Mouse (Mus musculus): Measurements from ENCODE around the gene Scp2d1. TPM values are rescaled to one million over a fixed set of nuclear protein-coding genes. Genes with fewer than 3 reads are reported as not detected.
"Not testable (repeated sequence)": the region's sequence is repeated elsewhere in the genome, so short reads cannot be mapped to it uniquely, and the experiment has no call there.

Scp2d1 gene
- not detected in 2 replicates for total RNA-seq (2014; rRNA removed)
- not detected in 2 replicates for polyA plus RNA-seq (2015; fragmentation: Nextera tagmentation; extraction: Ambion mirVana)

DNA sequence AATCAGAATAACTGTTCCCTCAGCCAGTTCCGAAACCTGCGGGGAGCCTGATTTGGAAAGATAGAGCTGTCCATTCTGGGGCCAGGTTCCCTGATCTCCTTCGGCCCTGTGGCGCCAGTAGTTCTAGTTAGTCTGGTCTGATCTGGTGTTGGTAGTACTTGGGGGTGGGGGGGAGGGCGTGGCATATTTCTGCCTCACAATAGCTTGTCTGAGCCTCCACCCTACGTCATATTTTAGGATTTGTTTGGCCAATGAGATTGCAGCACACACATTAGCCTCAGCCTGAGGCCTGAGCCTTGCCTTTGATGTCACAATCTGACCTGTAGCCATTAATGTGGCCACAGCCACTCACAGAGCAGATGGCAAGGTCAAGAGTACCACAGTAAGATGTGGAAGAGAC is at the start of gene Scp2d1:
Gene Scp2d1, plus strand, starts transcription at position 301 of the 400 bp plus-strand sequence.
- H3K9ac ChIP-seq (replicated peaks; ENCODE audit: low read length); H3K4me1 ChIP-seq (ENCODE audit: insufficient read depth, low read length); H3K36me3 ChIP-seq (ENCODE audit: insufficient read depth, low read length); H3K27me3 ChIP-seq (ENCODE audit: insufficient read depth, low read length); H3K9me3 ChIP-seq (ENCODE audit: low read length); H3K4me2 ChIP-seq (ENCODE audit: low read depth, low read length); H3K27ac ChIP-seq; ATAC-seq; H3K4me3 ChIP-seq (ENCODE audit: low read length); DNase-seq (ENCODE audit: low spot score): not testable (repeated sequence)
- WGBS, result 85% methylated on average over 6 of the region's 6 CpGs

DNA sequence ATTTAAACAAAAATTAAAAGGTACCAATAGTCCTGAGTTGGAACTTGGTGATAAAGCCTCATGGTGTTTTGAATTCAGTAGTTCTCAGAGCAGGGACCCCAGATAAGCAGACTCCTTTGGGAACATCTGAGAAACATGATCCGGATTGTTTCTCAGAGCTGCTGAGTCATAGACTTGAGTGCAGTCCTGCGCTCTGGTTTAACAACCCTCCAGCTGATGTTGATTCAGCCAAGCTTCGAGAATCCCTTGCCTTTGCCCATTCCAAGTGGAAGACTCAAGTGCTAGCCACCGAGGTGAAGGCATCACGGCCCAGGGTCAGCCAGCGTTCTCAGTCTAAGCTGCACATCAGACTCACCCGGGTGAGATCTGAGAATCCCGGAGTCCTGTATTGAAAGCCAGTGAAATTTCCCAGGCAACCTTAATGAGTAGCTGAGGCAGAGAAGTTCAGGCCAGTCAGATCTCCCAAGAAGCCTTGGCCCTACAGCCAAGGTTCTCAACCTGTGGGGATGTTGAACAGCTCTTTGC is 48.8 kb upstream of the Scp2d1 start:
- ATAC-seq, result no peak
- no peak overlapping the region for H3K4me2 ChIP-seq (ENCODE audit: low read depth, low read length)
- 91% methylated on average over 8 of the region's 8 CpGs for WGBS

DNA sequence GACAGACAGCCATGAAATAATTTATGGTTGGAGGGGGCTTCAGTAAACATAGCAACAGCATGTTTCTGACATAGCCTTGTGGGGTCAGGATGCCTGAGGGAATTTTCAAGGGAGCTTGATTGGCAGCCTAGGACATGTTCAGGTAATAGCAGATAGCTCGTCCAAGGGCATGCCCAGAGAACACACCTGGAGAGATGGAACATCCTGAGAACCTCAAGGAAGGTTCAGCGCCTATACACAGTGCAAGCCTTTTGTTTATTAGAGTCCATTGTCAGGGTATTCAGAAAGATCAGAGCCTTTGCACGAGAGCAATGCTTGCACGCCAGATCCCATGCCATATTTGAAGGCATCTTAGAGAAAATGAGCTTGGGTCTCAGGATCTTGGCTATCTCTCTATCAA is 47.8 kb upstream of the Scp2d1 start:
- H3K36me3 ChIP-seq (ENCODE audit: insufficient read depth, low read length), result no peaks in the 10 kb centered on the region
- DNase-seq (ENCODE audit: low spot score) (no peak), ATAC-seq (no peak)
- no peak overlapping the region for H3K9ac ChIP-seq (replicated peaks; ENCODE audit: low read length)
- H3K4me2 ChIP-seq (ENCODE audit: low read depth, low read length), result no peak overlapping the region
- no peaks in the 10 kb centered on the region for H3K9me3 ChIP-seq (ENCODE audit: low read length)
- H3K4me3 ChIP-seq (ENCODE audit: low read length), result no peak overlapping the region
- peaks cover 3% of the 10 kb centered on the region; the same call in 1 of the 2 replicates for H3K4me1 ChIP-seq (ENCODE audit: insufficient read depth, low read length)
- WGBS, result 93% methylated on average over 4 of the region's 4 CpGs
- H3K27me3 ChIP-seq (ENCODE audit: insufficient read depth, low read length), result no peaks in the 10 kb centered on the region
- no peak overlapping the region for H3K27ac ChIP-seq
- no peak for TF ChIP-seq CTCF (IDR thresholded peaks at IDR 0.05; ENCODE audit: low read depth)

More for the DNA sequence above, 48.8 kb upstream of the Scp2d1 start:
- Histone ChIP-seq H3K36me3 (ENCODE audit: insufficient read depth, low read length) (no peaks in the 10 kb centered on the region), H3K9ac (replicated peaks; ENCODE audit: low read length) (no peak overlapping the region), H3K27ac (no peak overlapping the region), H3K9me3 (ENCODE audit: low read length) (no peaks in the 10 kb centered on the region), H3K4me1 (ENCODE audit: insufficient read depth, low read length) (peaks cover 3% of the 10 kb centered on the region; the same call in 1 of the 2 replicates), H3K27me3 (ENCODE audit: insufficient read depth, low read length) (no peaks in the 10 kb centered on the region), H3K4me3 (ENCODE audit: low read length) (no peak overlapping the region)
- DNase-seq (ENCODE audit: low spot score), result no peak
- no peak for TF ChIP-seq CTCF (IDR thresholded peaks at IDR 0.05; ENCODE audit: low read depth)

DNA sequence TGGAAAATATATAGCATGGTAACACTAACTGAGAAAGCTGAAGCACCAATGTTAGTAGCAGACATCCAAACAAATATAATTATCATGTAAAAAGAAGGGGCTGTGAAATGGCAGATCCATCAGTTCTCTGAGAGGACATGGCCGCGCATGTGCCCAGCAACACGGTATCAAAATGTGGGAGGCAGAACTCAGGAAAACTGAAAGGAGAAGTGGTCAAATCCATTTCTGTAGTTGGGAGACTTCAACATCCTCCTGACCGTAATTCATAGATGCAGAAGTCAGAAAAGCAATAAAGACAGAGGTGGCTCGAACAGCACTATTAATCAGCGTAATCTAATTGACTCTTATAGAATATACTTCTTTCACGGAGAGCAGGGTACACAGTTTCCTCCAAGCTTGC is 44.2 kb upstream of the Scp2d1 start:
- no peak for TF ChIP-seq CTCF (IDR thresholded peaks at IDR 0.05; ENCODE audit: low read depth)
- no peak for DNase-seq (ENCODE audit: low spot score)
- ATAC-seq, result no peak
- Histone ChIP-seq H3K4me2 (ENCODE audit: low read depth, low read length) (no peak overlapping the region), H3K27me3 (ENCODE audit: insufficient read depth, low read length) (no peaks in the 10 kb centered on the region), H3K4me3 (ENCODE audit: low read length) (no peak overlapping the region), H3K4me1 (ENCODE audit: insufficient read depth, low read length) (no peaks in the 10 kb centered on the region), H3K9ac (replicated peaks; ENCODE audit: low read length) (no peak overlapping the region), H3K9me3 (ENCODE audit: low read length) (no peaks in the 10 kb centered on the region), H3K27ac (no peak overlapping the region), H3K36me3 (ENCODE audit: insufficient read depth, low read length) (no peaks in the 10 kb centered on the region)
- 90% methylated on average over 7 of the region's 7 CpGs for WGBS

DNA sequence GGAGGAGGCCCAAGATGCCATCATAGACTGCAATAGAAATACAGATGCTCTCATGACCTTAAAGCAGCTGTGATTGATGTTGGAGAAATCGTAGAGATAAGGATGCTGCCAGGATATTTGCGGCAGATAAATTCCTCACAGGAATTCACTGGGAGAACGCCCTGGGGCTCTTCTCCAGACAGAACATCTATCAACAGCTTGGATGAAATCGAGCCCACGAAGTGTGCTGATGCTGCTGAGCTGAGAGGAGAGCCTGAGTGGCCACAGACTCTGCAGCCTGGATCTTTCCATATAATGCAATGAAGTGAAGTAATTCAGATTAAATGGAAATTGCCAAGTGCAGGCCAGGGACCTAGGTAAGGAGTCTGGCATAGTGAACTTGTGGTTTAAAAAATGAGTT is 42.7 kb upstream of the Scp2d1 start:
- no peak overlapping the region for H3K27ac ChIP-seq
- H3K9ac ChIP-seq (replicated peaks; ENCODE audit: low read length), result no peak overlapping the region
- DNase-seq (ENCODE audit: low spot score) (no peak), ATAC-seq (no peak)
- H3K36me3 ChIP-seq (ENCODE audit: insufficient read depth, low read length), result no peaks in the 10 kb centered on the region
- no peaks in the 10 kb centered on the region for H3K4me1 ChIP-seq (ENCODE audit: insufficient read depth, low read length)
- 66% methylated on average over 5 of the region's 5 CpGs for WGBS
- H3K4me2 ChIP-seq (ENCODE audit: low read depth, low read length), result no peak overlapping the region
- no peak for TF ChIP-seq CTCF (IDR thresholded peaks at IDR 0.05; ENCODE audit: low read depth)
- no peaks in the 10 kb centered on the region for H3K27me3 ChIP-seq (ENCODE audit: insufficient read depth, low read length)
- H3K4me3 ChIP-seq (ENCODE audit: low read length), result no peak overlapping the region
- no peaks in the 10 kb centered on the region for H3K9me3 ChIP-seq (ENCODE audit: low read length)

DNA sequence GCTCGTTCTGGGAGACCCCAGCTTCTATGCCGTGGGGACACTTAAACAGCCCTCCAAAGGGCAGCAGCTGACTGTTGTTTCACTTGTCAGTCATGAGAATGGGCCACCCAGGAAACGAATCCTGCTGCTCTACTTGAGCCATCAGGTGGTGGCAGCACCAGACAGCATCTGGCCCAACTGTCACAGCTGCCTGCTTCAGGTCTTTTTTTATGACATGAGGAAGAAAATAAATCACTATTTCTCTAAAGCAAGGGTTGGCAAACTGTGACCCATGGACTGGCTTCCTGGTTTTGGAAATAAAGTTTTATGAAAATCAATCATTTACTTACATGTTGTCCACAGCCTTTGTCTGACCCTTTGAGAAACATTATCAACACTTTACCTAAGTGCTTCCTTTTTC is 41.6 kb upstream of the Scp2d1 start:
- TF ChIP-seq CTCF (IDR thresholded peaks at IDR 0.05; ENCODE audit: low read depth), result no peak

DNA sequence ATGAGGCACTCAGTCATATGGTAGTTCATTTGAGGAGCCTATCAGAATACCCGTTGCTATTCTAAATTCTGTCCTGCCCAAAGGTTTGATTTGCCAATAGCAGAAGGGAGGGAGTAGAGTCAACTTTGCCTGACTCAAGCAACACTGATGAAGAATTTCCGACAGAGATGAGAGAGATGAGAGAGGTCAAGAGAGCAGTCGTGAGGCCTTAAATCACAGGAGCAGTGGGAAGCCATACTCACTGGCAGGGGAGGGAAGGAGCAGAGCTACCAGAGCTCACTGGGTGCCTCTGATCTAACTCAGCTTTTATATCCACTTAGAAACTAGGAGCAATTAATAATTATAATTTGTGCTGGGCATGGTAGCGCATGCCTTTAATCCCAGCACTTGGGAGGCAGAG is 41.0 kb upstream of the Scp2d1 start:
- H3K27ac ChIP-seq, result no peak overlapping the region
- WGBS, result 86% methylated on average over 4 of the region's 4 CpGs
- H3K9me3 ChIP-seq (ENCODE audit: low read length), result no peaks in the 10 kb centered on the region
- TF ChIP-seq CTCF (IDR thresholded peaks at IDR 0.05; ENCODE audit: low read depth), result no peak
- H3K4me3 ChIP-seq (ENCODE audit: low read length), result no peak overlapping the region
- no peaks in the 10 kb centered on the region for H3K4me1 ChIP-seq (ENCODE audit: insufficient read depth, low read length)
- DNase-seq (ENCODE audit: low spot score) (no peak), ATAC-seq (no peak)
- H3K27me3 ChIP-seq (ENCODE audit: insufficient read depth, low read length), result no peaks in the 10 kb centered on the region
- H3K9ac ChIP-seq (replicated peaks; ENCODE audit: low read length), result no peak overlapping the region
- H3K4me2 ChIP-seq (ENCODE audit: low read depth, low read length), result no peak overlapping the region
- H3K36me3 ChIP-seq (ENCODE audit: insufficient read depth, low read length), result no peaks in the 10 kb centered on the region

More for the DNA sequence above, 41.6 kb upstream of the Scp2d1 start:
- no peak for ATAC-seq
- Histone ChIP-seq H3K27me3 (ENCODE audit: insufficient read depth, low read length) (no peaks in the 10 kb centered on the region), H3K4me2 (ENCODE audit: low read depth, low read length) (no peak overlapping the region), H3K4me3 (ENCODE audit: low read length) (no peak overlapping the region), H3K9ac (replicated peaks; ENCODE audit: low read length) (no peak overlapping the region), H3K36me3 (ENCODE audit: insufficient read depth, low read length) (no peaks in the 10 kb centered on the region), H3K27ac (no peak overlapping the region), H3K9me3 (ENCODE audit: low read length) (no peaks in the 10 kb centered on the region), H3K4me1 (ENCODE audit: insufficient read depth, low read length) (no peaks in the 10 kb centered on the region)
- 65% methylated on average over 3 of the region's 3 CpGs for WGBS
- DNase-seq (ENCODE audit: low spot score), result no peak
